Mouse (Mus musculus) lung, adult 2 months (tissue): Measurements from ENCODE around the gene Grin2a.

Experiments
- CTCF ChIP-seq: fragments of 200-500 bp; IDR thresholded peaks from 2 replicates; pipeline ENCODE4 v1.5.1; 2011; ENCODE audit warnings: mild to moderate bottlenecking, low read length, control low read depth; ENCODE audit not compliant: insufficient read depth
- POLR2A ChIP-seq: fragments of 200-500 bp; IDR thresholded peaks from 2 replicates; pipeline ENCODE4 v1.6.1; 2011; ENCODE audit warnings: low read depth, mild to moderate bottlenecking, control low read depth, low read length, borderline replicate concordance; ENCODE audit errors: extremely low read depth

DNA sequence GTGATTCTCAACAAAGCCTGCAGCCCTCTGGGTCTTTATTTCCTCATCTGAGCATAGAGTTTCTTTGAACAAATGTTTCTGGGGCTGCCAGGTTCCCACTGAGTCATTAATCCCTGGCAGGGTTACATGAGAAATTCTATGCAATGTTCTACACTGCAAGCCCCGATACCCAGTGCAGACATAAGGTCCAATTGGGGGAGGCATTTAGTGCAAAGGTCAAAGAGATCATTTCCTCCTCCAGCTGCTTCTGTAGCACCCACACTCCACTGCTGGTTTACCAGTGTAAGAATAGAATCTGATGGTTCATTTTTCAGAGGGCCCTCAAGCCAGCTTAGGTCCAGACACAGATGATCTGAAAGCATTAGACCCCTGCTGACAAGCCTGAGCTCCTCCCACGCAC is 14.7 kb downstream of the Grin2a start:
- TF ChIP-seq CTCF (no peak), POLR2A (no peak)
